Mouse (Mus musculus) liver, postnatal 0 days (tissue): ENCODE data around the gene Dlgap5. TPM values are rescaled to one million over a fixed set of nuclear protein-coding genes. Genes with fewer than 3 reads are reported as not detected.
"Not testable (repeated sequence)": the region's sequence is repeated elsewhere in the genome, so short reads cannot be mapped to it uniquely, and the experiment has no call there.

ENCODE experiments used
- ATAC-seq: fragments of 200-750 bp; cut with Nextera tagmentation; 2 replicates; pipeline ENCODE4 v1.8.0; 2017; ENCODE audit warnings: mild to moderate bottlenecking, moderate library complexity
- DNase-seq: peaks from one replicate; pipeline ENCODE4 v3.0.0-alpha.2; 2016
- H3K27ac ChIP-seq: fragments of 300-500 bp; sonication (generic); 2 replicates; pipeline ENCODE4 v1.5.1; 2014; ENCODE audit warnings: antibody characterized with exemption, moderate library complexity, mild to moderate bottlenecking, low read depth
- H3K27me3 ChIP-seq: fragments of 300-500 bp; sonication (generic); 2 replicates; pipeline ENCODE4 v1.6.1; 2014; ENCODE audit warnings: low read length, control low read depth, mixed read lengths; ENCODE audit not compliant: insufficient read depth
- H3K36me3 ChIP-seq: fragments of 300-500 bp; sonication (generic); replicated peaks from 2 replicates; pipeline ENCODE4 v1.6.1; 2014; ENCODE audit warnings: mild to moderate bottlenecking, control low read depth, low read length, moderate library complexity, mixed read lengths; ENCODE audit not compliant: insufficient read depth
- H3K4me1 ChIP-seq: fragments of 300-500 bp; sonication (generic); 2 replicates; pipeline ENCODE4 v1.6.1; 2014; ENCODE audit warnings: antibody characterized with exemption, mild to moderate bottlenecking, control low read depth; ENCODE audit not compliant: insufficient read depth
- H3K4me2 ChIP-seq: fragments of 300-500 bp; sonication (generic); 2 replicates; pipeline ENCODE4 v1.6.1; 2014; ENCODE audit warnings: low read depth, mild to moderate bottlenecking, low read length, moderate library complexity, mixed read lengths
- H3K4me3 ChIP-seq: fragments of 300-500 bp; sonication (generic); 2 replicates; pipeline ENCODE4 v1.5.1; 2014; ENCODE audit warnings: low read depth, low read length
- H3K9ac ChIP-seq: fragments of 300-500 bp; sonication (generic); replicated peaks from 2 replicates; pipeline ENCODE4 v1.6.1; 2014; ENCODE audit warnings: mild to moderate bottlenecking, moderate library complexity
- H3K9me3 ChIP-seq: fragments of 300-500 bp; sonication (generic); 2 replicates; pipeline ENCODE4 v1.6.1; 2016; ENCODE audit warnings: mild to moderate bottlenecking, control low read depth, low read length, mixed read lengths
- CTCF ChIP-seq: sonication (generic); IDR thresholded peaks from 2 replicates; pipeline ENCODE4 v1.5.1; 2016; ENCODE audit warnings: antibody characterized with exemption, low read depth
- EP300 ChIP-seq: IDR thresholded peaks from 2 replicates; pipeline ENCODE4 v1.6.1; 2016; ENCODE audit warnings: antibody characterized with exemption, low read depth, mild to moderate bottlenecking
- WGBS: fragments of 180-500 bp; shearing (Covaris S2); extraction: QIAGEN DNeasy Blood & Tissue Kit; methylation state at CpG from one replicate; pipeline ENCODE4 v1.1.7; 2014; ENCODE audit not compliant: insufficient replicate concordance; 5-methylcytosine and 5-hydroxymethylcytosine counted together
- polyA plus RNA-seq: library from polyadenylated mRNA; unstranded; fragments of >200 nt; fragmentation: Nextera tagmentation; extraction: Ambion mirVana; gene quantifications from 2 replicates; pipeline ENCODE4 v1.2.1, GENCODE M21; 2015

The Dlgap5 gene
- polyA plus RNA-seq, 1 experiment from 2014 or later, result 16.9 TPM

DNA sequence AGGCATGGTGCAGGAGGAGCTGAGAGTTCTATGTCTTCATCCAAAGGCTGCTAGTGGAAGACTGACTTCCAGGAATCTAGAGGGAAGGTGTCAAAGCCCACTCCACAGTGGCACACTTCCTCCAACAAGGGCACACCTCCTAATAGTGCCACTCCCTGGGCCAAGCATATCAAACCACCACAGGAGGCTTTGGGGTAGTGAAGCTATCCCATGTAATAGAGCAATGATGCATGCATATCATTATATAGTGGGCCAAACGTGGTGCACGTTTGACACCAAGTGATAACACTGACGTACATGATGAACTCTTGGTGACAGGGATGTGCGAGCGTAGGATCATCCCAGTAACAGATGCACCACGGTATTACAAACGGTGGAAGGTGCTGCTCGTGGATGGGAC is 43.8 kb upstream of the Dlgap5 start:
- Histone ChIP-seq H3K9me3 (no peaks in the 10 kb centered on the region), H3K27me3 (no peaks in the 10 kb centered on the region), H3K4me1 (peaks cover 11% of the 10 kb centered on the region), H3K36me3 (no peaks in the 10 kb centered on the region), H3K9ac (no peak overlapping the region), H3K4me2 (no peak overlapping the region), H3K27ac (0 out of 2 replicates have a peak overlapping the region, but pooled peaks have one; percentile 20), H3K4me3 (no peak overlapping the region)
- ATAC-seq, result 0 out of 2 replicates have a peak, but pooled peaks have one; percentile 18
- TF ChIP-seq EP300 (no peak), CTCF (no peak)
- DNase-seq, result no peak
- 52% methylated on average over 8 of the region's 8 CpGs for WGBS

DNA sequence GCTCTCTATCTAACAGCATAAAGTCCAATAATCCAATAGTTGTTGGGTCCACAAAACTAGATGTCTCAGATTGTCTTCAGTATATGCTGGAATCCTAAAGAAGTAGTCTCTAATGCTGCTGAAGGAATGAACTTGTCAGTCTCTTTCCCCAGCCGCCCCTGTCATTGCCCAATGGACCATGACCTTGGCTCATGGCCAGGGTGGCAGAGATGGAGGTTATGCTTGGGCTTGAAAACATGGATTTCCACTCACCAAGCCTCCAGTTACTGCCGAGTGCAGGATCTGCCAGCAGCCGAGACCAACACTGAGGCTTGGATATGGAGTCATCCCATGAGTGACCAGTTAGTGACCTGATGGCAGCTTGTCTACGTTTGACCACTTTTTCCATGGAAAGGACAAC is 41.3 kb upstream of the Dlgap5 start:
- Histone ChIP-seq H3K9ac (no peak overlapping the region), H3K4me3 (no peak overlapping the region), H3K27me3 (no peaks in the 10 kb centered on the region), H3K27ac (no peak overlapping the region; the same call in 1 of the 2 replicates), H3K4me1 (peaks cover 8% of the 10 kb centered on the region), H3K36me3 (no peaks in the 10 kb centered on the region), H3K9me3 (no peaks in the 10 kb centered on the region), H3K4me2 (no peak overlapping the region)
- TF ChIP-seq EP300, result no peak
- TF ChIP-seq CTCF, result no peak
- ATAC-seq, result peak; percentile 60
- peak; percentile 80 for DNase-seq
- WGBS, result 65% methylated on average over 4 of the region's 4 CpGs

DNA sequence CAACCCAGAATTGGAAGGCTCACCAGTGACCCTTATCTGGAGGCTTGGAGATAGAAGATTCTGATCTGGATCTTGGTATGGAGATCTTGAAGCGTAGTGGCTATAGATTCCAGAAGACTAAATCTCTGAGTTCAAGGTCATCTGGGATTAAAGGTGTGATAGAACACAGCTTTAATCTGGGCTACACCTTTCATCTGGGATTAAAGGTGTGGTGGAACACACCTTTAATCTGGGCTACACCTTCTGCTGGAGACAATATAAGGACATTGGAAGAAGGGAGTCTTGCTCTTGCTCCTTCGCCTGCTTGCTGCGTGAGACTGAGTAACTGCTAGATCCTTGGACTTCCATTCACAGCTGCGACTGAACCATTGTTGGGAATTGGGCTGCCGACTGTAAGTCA is 31.9 kb upstream of the Dlgap5 start, which contains the start of gene Fbxo34:
Gene Fbxo34, plus strand, starts transcription at position 301 of the 400 bp plus-strand sequence.
- H3K27ac ChIP-seq, H3K36me3 ChIP-seq, H3K4me3 ChIP-seq, ATAC-seq, H3K27me3 ChIP-seq, H3K4me1 ChIP-seq, H3K9ac ChIP-seq, DNase-seq, H3K4me2 ChIP-seq, H3K9me3 ChIP-seq: not testable (repeated sequence)
- WGBS, result 87% methylated on average over 2 of the region's 5 CpGs

DNA sequence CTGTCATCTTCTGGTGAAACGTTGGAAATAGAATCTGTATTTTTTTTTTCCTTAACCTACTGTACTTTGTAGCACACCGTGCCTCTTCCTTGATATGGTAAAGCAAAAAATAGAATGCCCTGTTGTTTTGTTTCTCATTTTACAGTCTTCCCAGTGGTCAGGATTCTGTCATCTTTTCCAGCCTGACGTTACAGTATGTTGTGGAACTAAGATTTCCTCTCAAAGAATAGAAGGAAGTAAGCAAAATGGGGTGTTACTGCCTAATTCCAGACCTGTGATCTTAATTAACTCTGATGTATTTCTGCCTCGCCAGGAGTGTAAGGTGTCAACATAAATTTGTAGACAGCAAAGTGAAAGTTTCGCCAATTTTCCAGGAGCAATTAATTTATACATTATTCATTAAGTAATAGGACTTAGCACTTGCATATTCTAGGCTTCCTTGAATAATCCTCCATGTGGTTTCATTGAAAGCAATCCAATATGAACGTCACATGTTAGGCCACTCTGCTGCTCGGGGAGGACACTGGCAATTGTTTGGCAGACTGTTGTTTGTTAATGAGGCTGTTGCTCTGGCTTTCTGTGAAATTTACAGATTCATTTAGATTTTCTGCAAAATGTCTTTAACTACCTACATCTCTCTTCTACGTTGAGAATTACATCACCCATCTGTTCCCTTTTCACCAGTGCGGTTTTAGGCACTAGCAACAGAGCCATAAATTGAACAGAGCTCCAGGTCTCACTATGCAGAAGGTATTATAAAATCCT is 27.3 kb upstream of the Dlgap5 start:
- no peak overlapping the region for H3K4me2 ChIP-seq
- WGBS, result 56% methylated on average over 9 of the region's 9 CpGs
- no peaks in the 10 kb centered on the region for H3K27me3 ChIP-seq
- H3K9ac ChIP-seq, result no peak overlapping the region
- no peaks in the 10 kb centered on the region for H3K9me3 ChIP-seq
- H3K4me3 ChIP-seq, result no peak overlapping the region
- H3K36me3 ChIP-seq, result no peaks in the 10 kb centered on the region
- DNase-seq (no peak), ATAC-seq (no peak)
- no peak overlapping the region for H3K27ac ChIP-seq
- H3K4me1 ChIP-seq, result 0 out of 2 replicates have a peak, but pooled peaks cover 3% of the 10 kb centered on the region
- TF ChIP-seq CTCF (no peak), EP300 (no peak)

DNA sequence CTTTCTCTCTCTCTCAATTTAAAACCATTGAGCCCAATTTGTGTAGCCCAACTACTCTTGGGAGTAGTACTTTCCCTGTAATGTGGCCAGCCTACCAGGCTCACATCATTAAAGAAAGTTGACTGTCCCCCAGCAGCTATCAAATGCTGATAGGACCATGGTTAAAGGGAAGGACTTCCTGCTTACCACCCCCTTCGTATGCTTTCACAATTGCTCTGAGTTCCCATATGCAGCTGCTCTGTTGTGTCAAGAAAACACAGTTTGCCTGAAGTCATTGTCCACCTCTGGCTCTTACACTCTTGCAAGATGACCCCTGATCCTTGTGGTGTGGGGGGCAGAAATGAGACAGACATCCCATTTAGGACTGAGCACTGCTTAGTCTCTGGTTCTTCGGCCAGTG is 26.7 kb upstream of the Dlgap5 start:
- H3K27ac ChIP-seq, result no peak overlapping the region
- H3K4me3 ChIP-seq, result no peak overlapping the region
- H3K4me1 ChIP-seq, result 0 out of 2 replicates have a peak, but pooled peaks cover 3% of the 10 kb centered on the region
- no peaks in the 10 kb centered on the region for H3K27me3 ChIP-seq
- WGBS, result 37% methylated on average over 2 of the region's 2 CpGs
- TF ChIP-seq EP300 (no peak), CTCF (no peak)
- H3K36me3 ChIP-seq, result no peaks in the 10 kb centered on the region
- H3K9ac ChIP-seq, result no peak overlapping the region
- no peaks in the 10 kb centered on the region for H3K9me3 ChIP-seq
- no peak overlapping the region for H3K4me2 ChIP-seq
- DNase-seq, result no peak
- ATAC-seq, result no peak

DNA sequence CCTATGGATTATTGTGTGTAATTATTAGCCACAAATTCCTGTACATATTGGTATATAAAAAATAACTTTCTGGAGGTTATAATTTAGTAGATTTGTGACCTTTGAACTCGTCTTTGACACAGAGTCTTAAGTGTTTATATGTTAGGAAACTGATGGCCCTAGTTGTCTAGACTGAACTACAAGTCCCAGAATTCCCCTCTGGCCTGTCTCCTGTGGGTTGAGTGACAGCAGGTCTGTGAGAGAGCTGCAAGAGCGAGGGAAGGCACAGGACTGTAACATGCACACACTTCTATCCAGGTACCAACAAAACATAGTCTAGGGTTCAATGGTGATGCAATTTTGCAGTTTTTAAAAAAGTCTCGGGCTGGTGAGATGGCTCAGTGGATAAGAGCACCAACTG is 20.7 kb upstream of the Dlgap5 start:
- no peak overlapping the region for H3K4me2 ChIP-seq
- ATAC-seq, result no peak
- H3K4me1 ChIP-seq, result no peaks in the 10 kb centered on the region
- H3K36me3 ChIP-seq, result no peaks in the 10 kb centered on the region
- no peaks in the 10 kb centered on the region for H3K27me3 ChIP-seq
- H3K4me3 ChIP-seq, result no peak overlapping the region
- H3K27ac ChIP-seq, result no peak overlapping the region
- TF ChIP-seq CTCF, result no peak
- no peak for TF ChIP-seq EP300
- no peak for DNase-seq
- no peak overlapping the region for H3K9ac ChIP-seq
- H3K9me3 ChIP-seq, result no peaks in the 10 kb centered on the region
- 64% methylated on average over 3 of the region's 3 CpGs for WGBS
